In the genomic region with DNA sequence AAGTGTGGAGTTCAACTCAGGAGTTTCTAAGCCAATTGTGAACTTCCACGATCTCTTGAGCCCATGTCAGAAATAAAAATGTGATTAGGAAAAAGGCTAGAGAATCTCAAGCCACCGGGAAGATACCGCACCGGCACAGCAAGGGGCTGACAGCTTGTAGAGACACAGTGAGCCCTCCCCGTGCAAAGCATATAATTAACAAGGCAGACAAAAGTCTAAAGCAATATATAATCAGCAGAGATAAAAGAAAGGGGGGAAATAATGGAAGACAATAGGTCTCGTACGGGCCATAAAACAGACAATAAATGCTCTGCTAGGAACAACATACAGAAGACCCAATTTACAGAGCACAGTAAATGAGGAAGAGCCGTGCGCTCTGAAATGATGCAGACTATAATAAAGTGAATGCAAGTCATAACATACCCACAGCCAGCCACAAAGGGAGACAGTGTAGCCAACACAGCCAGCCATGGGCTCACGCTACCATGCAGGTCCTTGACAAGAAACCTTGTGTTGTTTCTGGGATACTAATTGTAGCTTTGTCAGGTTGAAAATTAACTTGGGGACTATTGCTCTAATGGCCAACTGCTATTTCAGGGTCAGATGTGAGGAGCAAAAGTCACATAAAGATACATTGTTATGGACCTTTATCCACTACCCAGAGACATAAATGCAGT, we compare ENCODE assay signal across 29 mouse cellular contexts. TPM values are rescaled to one million over a fixed set of nuclear protein-coding genes. Genes with fewer than 3 reads are reported as not detected.
DNase-seq lines count a peak whose midpoint lies in the region; ATAC-seq and TF ChIP-seq lines count a peak whose summit lies in the region.
"Had no signal": no experiment of that assay in that cellular context is flagged by ENCODE, and none has a peak within 500 bp of the region (broad histone marks: within the 10 kb centered on the region; RNA-seq: fewer than 3 reads in every experiment).

No protein-coding gene starts in this region.

- no peak overlapping the region for H3K4me2 ChIP-seq in forebrain, embryonic 16.5 days (ENCODE audit: low read length)
- H3K4me2 ChIP-seq in forebrain, embryonic 12.5 days = no peak overlapping the region
- peak overlapping the region; percentile 3; the same call in 1 of the 2 replicates for H3K4me2 ChIP-seq in intestine, embryonic 15.5 days (replicated peaks)
- H3K4me2 ChIP-seq in neural tube, embryonic 14.5 days (ENCODE audit: low read depth, low read length) = 0 out of 2 replicates have a peak overlapping the region, but pooled peaks have one; percentile 1
- H3K4me2 ChIP-seq: embryonic facial prominence, embryonic 13.5 days; heart, embryonic 15.5 days; hindbrain, embryonic 13.5 days; limb, embryonic 15.5 days; lung, embryonic 14.5 days; midbrain, embryonic 15.5 days; stomach, embryonic 15.5 days had no signal

- 0 out of 2 replicates have a peak, but pooled peaks cover 3% of the 10 kb centered on the region for H3K4me1 ChIP-seq in forebrain, embryonic 16.5 days (replicated peaks; ENCODE audit: control insufficient read depth, insufficient read depth, low read length)
- no peaks in the 10 kb centered on the region for H3K4me1 ChIP-seq in forebrain, embryonic 12.5 days
- no peaks in the 10 kb centered on the region for H3K4me1 ChIP-seq in kidney, adult 2 months (ENCODE audit: control insufficient read depth, insufficient read depth, low read length)
- H3K4me1 ChIP-seq in intestine, embryonic 15.5 days (replicated peaks) = no peaks in the 10 kb centered on the region
- peaks cover 5% of the 10 kb centered on the region; the same call in 1 of the 2 replicates for H3K4me1 ChIP-seq in neural tube, embryonic 14.5 days (ENCODE audit: control insufficient read depth, insufficient read depth, low read length)
- H3K4me1 ChIP-seq: embryonic facial prominence, embryonic 13.5 days; forebrain, embryonic 10.5 days; heart, embryonic 10.5 days; heart, embryonic 15.5 days; hindbrain, embryonic 13.5 days; limb, embryonic 10.5 days; midbrain, embryonic 15.5 days; stomach, embryonic 15.5 days had no signal

- 39% methylated on average over 10 of the region's 10 CpGs for WGBS in forebrain, embryonic 16.5 days
- WGBS in forebrain, embryonic 12.5 days = 57% methylated on average over 10 of the region's 10 CpGs
- WGBS in kidney, adult 2 months = 41% methylated on average over 10 of the region's 10 CpGs
- 57% methylated on average over 10 of the region's 10 CpGs for WGBS in intestine, embryonic 15.5 days
- WGBS in neural tube, embryonic 14.5 days = 9% methylated on average over 10 of the region's 10 CpGs

- no peaks in the 10 kb centered on the region for H3K9me3 ChIP-seq in forebrain, embryonic 16.5 days (ENCODE audit: control insufficient read depth, low read length)
- no peaks in the 10 kb centered on the region for H3K9me3 ChIP-seq in forebrain, embryonic 12.5 days
- H3K9me3 ChIP-seq in intestine, embryonic 15.5 days = no peaks in the 10 kb centered on the region
- no peaks in the 10 kb centered on the region for H3K9me3 ChIP-seq in neural tube, embryonic 14.5 days (ENCODE audit: control insufficient read depth, low read length)
- H3K9me3 ChIP-seq: embryonic facial prominence, embryonic 13.5 days; forebrain, embryonic 10.5 days; heart, embryonic 10.5 days; heart, embryonic 15.5 days; hindbrain, embryonic 13.5 days; limb, embryonic 10.5 days; limb, embryonic 15.5 days; midbrain, embryonic 10.5 days; midbrain, embryonic 15.5 days; stomach, embryonic 15.5 days had no signal

- peak; percentile 79 for ATAC-seq in forebrain, embryonic 16.5 days
- ATAC-seq in forebrain, embryonic 12.5 days (ENCODE audit: low FRiP score) = no peak
- ATAC-seq in intestine, embryonic 15.5 days = peak; percentile 75
- ATAC-seq in neural tube, embryonic 14.5 days (ENCODE audit: low read depth) = peak; percentile 80; the same call in 1 of the 2 replicates
- ATAC-seq: midbrain, embryonic 15.5 days had no signal

- no peak for TF ChIP-seq POLR2A in kidney, adult 2 months (IDR thresholded peaks at IDR 0.05; ENCODE audit: low read depth, low read length)

- no peaks in the 10 kb centered on the region for H3K27me3 ChIP-seq in forebrain, embryonic 16.5 days (replicated peaks; ENCODE audit: control insufficient read depth, insufficient read depth, low read length)
- no peaks in the 10 kb centered on the region for H3K27me3 ChIP-seq in forebrain, embryonic 12.5 days
- H3K27me3 ChIP-seq in kidney, adult 2 months (replicated peaks; ENCODE audit: control insufficient read depth, insufficient read depth, low read length) = no peaks in the 10 kb centered on the region
- H3K27me3 ChIP-seq in intestine, embryonic 15.5 days (replicated peaks) = no peaks in the 10 kb centered on the region
- no peaks in the 10 kb centered on the region for H3K27me3 ChIP-seq in neural tube, embryonic 14.5 days (ENCODE audit: control insufficient read depth, insufficient read depth, low read length)
- H3K27me3 ChIP-seq: embryonic facial prominence, embryonic 13.5 days; hindbrain, embryonic 13.5 days; limb, embryonic 15.5 days; midbrain, embryonic 15.5 days; stomach, embryonic 15.5 days had no signal

- peak; percentile 18 for DNase-seq in kidney, adult 2 months
- no peak for DNase-seq in kidney, postnatal 36 days
- DNase-seq in adipocyte (ENCODE audit: low spot score) = no peak
- DNase-seq: adrenal gland, postnatal 10 days; cerebellum, adult 11 months; cerebellum, adult 9-10 months; cerebellum, postnatal 36 days; gastrocnemius, postnatal 14 days; layer of hippocampus, adult 9-11 months; lung, embryonic 14.5 days; lung, postnatal 14 days; right cerebral cortex, postnatal 25 days; thymus, postnatal 14 days had no signal

- no peak overlapping the region for H3K4me3 ChIP-seq in forebrain, embryonic 16.5 days (replicated peaks; ENCODE audit: low read length)
- no peak overlapping the region for H3K4me3 ChIP-seq in forebrain, embryonic 12.5 days (replicated peaks)
- no peak overlapping the region for H3K4me3 ChIP-seq in kidney, adult 2 months (ENCODE audit: insufficient read depth, low read depth, low read length)
- H3K4me3 ChIP-seq in intestine, embryonic 15.5 days (replicated peaks) = no peak overlapping the region
- no peak overlapping the region for H3K4me3 ChIP-seq in neural tube, embryonic 14.5 days (ENCODE audit: low read depth, low read length)
- H3K4me3 ChIP-seq: embryonic facial prominence, embryonic 13.5 days; forebrain, embryonic 10.5 days; heart, embryonic 10.5 days; heart, embryonic 15.5 days; hindbrain, embryonic 13.5 days; limb, embryonic 10.5 days; limb, embryonic 15.5 days; midbrain, embryonic 10.5 days; midbrain, embryonic 15.5 days; stomach, embryonic 15.5 days had no signal

- no peak overlapping the region for H3K27ac ChIP-seq in forebrain, embryonic 16.5 days (ENCODE audit: low read length)
- H3K27ac ChIP-seq in forebrain, embryonic 12.5 days = no peak overlapping the region
- H3K27ac ChIP-seq in kidney, adult 2 months (ENCODE audit: insufficient read depth, low read depth, low read length) = no peak overlapping the region
- H3K27ac ChIP-seq in intestine, embryonic 15.5 days = no peak overlapping the region
- H3K27ac ChIP-seq in neural tube, embryonic 14.5 days (ENCODE audit: low read depth, low read length) = no peak overlapping the region
- H3K27ac ChIP-seq: embryonic facial prominence, embryonic 13.5 days; forebrain, embryonic 10.5 days; heart, embryonic 10.5 days; heart, embryonic 15.5 days; hindbrain, embryonic 13.5 days; limb, embryonic 10.5 days; limb, embryonic 15.5 days; liver, embryonic 14.5 days; midbrain, embryonic 10.5 days; midbrain, embryonic 15.5 days; stomach, embryonic 15.5 days had no signal

- no peak for TF ChIP-seq CTCF in kidney, adult 2 months (conservative IDR thresholded peaks at IDR 0.05; ENCODE audit: insufficient read depth, insufficient read length, low read depth, low read length)

- no peak overlapping the region for H3K9ac ChIP-seq in forebrain, embryonic 16.5 days (replicated peaks; ENCODE audit: low read depth, low read length)
- H3K9ac ChIP-seq in forebrain, embryonic 12.5 days = no peak overlapping the region
- H3K9ac ChIP-seq in intestine, embryonic 15.5 days = no peak overlapping the region
- H3K9ac ChIP-seq in neural tube, embryonic 14.5 days (replicated peaks; ENCODE audit: low read depth, low read length) = no peak overlapping the region
- H3K9ac ChIP-seq: embryonic facial prominence, embryonic 13.5 days; heart, embryonic 15.5 days; hindbrain, embryonic 13.5 days; limb, embryonic 15.5 days; liver, embryonic 14.5 days; lung, embryonic 14.5 days; midbrain, embryonic 15.5 days; stomach, embryonic 15.5 days had no signal

- no peaks in the 10 kb centered on the region for H3K36me3 ChIP-seq in forebrain, embryonic 16.5 days (ENCODE audit: control insufficient read depth, insufficient read depth)
- no peaks in the 10 kb centered on the region for H3K36me3 ChIP-seq in forebrain, embryonic 12.5 days (replicated peaks)
- no peaks in the 10 kb centered on the region for H3K36me3 ChIP-seq in kidney, adult 2 months (ENCODE audit: control insufficient read depth, insufficient read depth, low read length)
- H3K36me3 ChIP-seq in intestine, embryonic 15.5 days = no peaks in the 10 kb centered on the region
- no peaks in the 10 kb centered on the region for H3K36me3 ChIP-seq in neural tube, embryonic 14.5 days (ENCODE audit: control insufficient read depth, insufficient read depth, low read length)
- H3K36me3 ChIP-seq: embryonic facial prominence, embryonic 13.5 days; forebrain, embryonic 10.5 days; G1E; heart, embryonic 10.5 days; heart, embryonic 15.5 days; hindbrain, embryonic 13.5 days; limb, embryonic 10.5 days; limb, embryonic 15.5 days; midbrain, embryonic 10.5 days; midbrain, embryonic 15.5 days; stomach, embryonic 15.5 days had no signal

RNA-seq across cellular contexts. Expression of a gene that starts 30.0 kb away (rescaled TPM):
- 6.3 and 6.4 TPM in 2 replicates for polyA plus RNA-seq in forebrain, embryonic 16.5 days (2015; fragmentation: Nextera tagmentation; extraction: Ambion mirVana)
- polyA plus RNA-seq in forebrain, embryonic 12.5 days (2016; fragmentation: Nextera tagmentation; extraction: Ambion mirVana) = 12.1 and 13.1 TPM in 2 replicates
- polyA plus RNA-seq in kidney, adult 2 months (2012; rRNA removed) = 0.18 and 0.25 TPM in 2 replicates
- 1.4 and 1.5 TPM in 2 replicates for polyA plus RNA-seq in intestine, embryonic 15.5 days (2015; fragmentation: Nextera tagmentation; extraction: Ambion mirVana)
- polyA plus RNA-seq in neural tube, embryonic 14.5 days (2014; fragmentation: Nextera tagmentation; extraction: Ambion mirVana) = 0.68 and 0.75 TPM in 2 replicates
- polyA plus RNA-seq: G1E had no signal

Comparison
In these comparisons a context has a peak if more than half of its experiments do, and no peak if none do; other contexts are left out.
1. H3K4me2 ChIP-seq: peak in intestine, embryonic 15.5 days (single experiment) and neural tube, embryonic 14.5 days (single experiment); none in forebrain, embryonic 16.5 days (single experiment) and forebrain, embryonic 12.5 days (single experiment).